Mouse (Mus musculus) urinary bladder, adult 2 months (tissue): ENCODE data around the gene Kmt5b. TPM values are rescaled to one million over a fixed set of nuclear protein-coding genes. Genes with fewer than 3 reads are reported as not detected.

Source experiments
- DNase-seq: peaks from one replicate; pipeline ENCODE4 v3.0.0; 2022; ENCODE audit warnings: low spot score
- polyA plus RNA-seq: library from polyadenylated mRNA; depleted of rRNA; stranded (reverse); fragments of >200 nt; gene quantifications from 2 replicates; pipeline ENCODE4 v1.2.3, GENCODE M21; 2012

Kmt5b gene
- polyA plus RNA-seq, 1 experiment: 25.6 TPM

GRCm38 (mm10) chr19:3843629-3844028 is 76.4 kb downstream of the Kmt5b start:
- no peak for DNase-seq

GRCm38 (mm10) chr19:3844836-3845235 is 77.6 kb downstream of the Kmt5b start:
- no peak for DNase-seq

- DNase-seq: no peak
These were observed 78.1 kb downstream of the Kmt5b start for GRCm38 (mm10) chr19:3845339-3845738.

GRCm38 (mm10) chr19:3845803-3846406 is 78.7 kb downstream of the Kmt5b start:
- DNase-seq: no peak

- peak; percentile 13 for DNase-seq
These were observed 79.7 kb downstream of the Kmt5b start for GRCm38 (mm10) chr19:3846676-3847604.

GRCm38 (mm10) chr19:3847711-3848110 is 80.5 kb downstream of the Kmt5b start:
- DNase-seq: peak; percentile 3

- peak; percentile 3 for DNase-seq
These were observed 81.1 kb downstream of the Kmt5b start for GRCm38 (mm10) chr19:3848207-3848808.

GRCm38 (mm10) chr19:3849251-3849650 is 82.0 kb downstream of the Kmt5b start:
- no peak for DNase-seq

- peak; percentile 10 for DNase-seq
These were observed 82.9 kb downstream of the Kmt5b start for GRCm38 (mm10) chr19:3850076-3850475.

GRCm38 (mm10) chr19:3850847-3851469 is 83.7 kb downstream of the Kmt5b start:
- peak; percentile 31 for DNase-seq

GRCm38 (mm10) chr19:3851502-3851962 is 84.3 kb downstream of the Kmt5b start, which contains the start of gene Chka:
Gene Chka (plus strand): TSS chr19:3851773.
- peak; percentile 97 for DNase-seq

- peak; percentile 52 for DNase-seq
These were observed 84.9 kb downstream of the Kmt5b start for GRCm38 (mm10) chr19:3851979-3852681.

GRCm38 (mm10) chr19:3853121-3853520 is 85.9 kb downstream of the Kmt5b start:
- DNase-seq: peak; percentile 16

- no peak for DNase-seq
These were observed 86.7 kb downstream of the Kmt5b start for GRCm38 (mm10) chr19:3853891-3854290.

- no peak for DNase-seq
These were observed 87.9 kb downstream of the Kmt5b start for GRCm38 (mm10) chr19:3855091-3855490.

- DNase-seq: no peak
These were observed 88.4 kb downstream of the Kmt5b start for GRCm38 (mm10) chr19:3855601-3856000.

- no peak for DNase-seq
These were observed 90.0 kb downstream of the Kmt5b start for GRCm38 (mm10) chr19:3857220-3857619.

- no peak for DNase-seq
These were observed 95.5 kb downstream of the Kmt5b start for GRCm38 (mm10) chr19:3862713-3863112.

- DNase-seq: no peak
These were observed 97.7 kb downstream of the Kmt5b start for GRCm38 (mm10) chr19:3864960-3865359.
